Mouse (Mus musculus): ENCODE data around the gene Zfp882.

DNA sequence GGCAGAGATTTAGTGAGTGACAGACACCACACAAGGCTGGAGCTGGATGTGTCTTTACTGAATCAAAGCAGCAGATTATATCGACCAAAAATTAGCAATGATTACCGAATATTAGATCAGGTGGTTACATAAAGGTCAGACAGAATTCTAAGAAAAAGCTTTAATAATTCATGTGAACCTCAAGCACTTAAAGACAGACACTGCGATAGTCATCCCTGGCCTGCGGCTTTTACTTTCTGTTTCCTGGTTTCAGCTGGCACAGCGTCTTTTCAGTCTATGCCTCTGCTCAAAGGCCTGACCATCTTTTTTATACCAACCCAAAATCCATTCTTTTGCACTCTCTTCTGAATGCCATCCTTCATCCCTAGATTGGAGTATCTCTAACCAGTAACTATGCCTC lies 40.2 kb downstream of the Zfp882 start:
- no peak for TF ChIP-seq CTCF (IDR thresholded peaks at IDR 0.05; ENCODE audit: extremely low read depth, insufficient read depth, low read length)
- no peak for TF ChIP-seq POLR2A (IDR thresholded peaks at IDR 0.05; ENCODE audit: extremely low read depth, insufficient read depth, low read length)
